Mouse (Mus musculus) kidney, embryonic 15.5 days (tissue): Measurements from ENCODE around the gene Il15ra. TPM values are rescaled to one million over a fixed set of nuclear protein-coding genes. Genes with fewer than 3 reads are reported as not detected.

Experiments used
- polyA plus RNA-seq: library from polyadenylated mRNA; unstranded; fragments of >200 nt; fragmentation: Nextera tagmentation; extraction: Ambion mirVana; gene quantifications from 2 replicates; pipeline ENCODE4 v1.2.1, GENCODE M21; 2015

Il15ra gene
- polyA plus RNA-seq, 1 experiment from 2014 or later: 2.2 TPM

Other genes with a start within 250 kb of the Il15ra start
- gene Pfkfb3, start 151.2 kb upstream of the Il15ra start, polyA plus RNA-seq: 13.2 and 13.9 TPM in 2 replicates
- 148 and 154 TPM in 2 replicates for gene Rbm17, start 101.1 kb upstream of the Il15ra start, polyA plus RNA-seq
- not detected in 2 replicates for gene Gm17490, start 79.0 kb upstream of the Il15ra start, polyA plus RNA-seq
- gene Il2ra, start 62.5 kb upstream of the Il15ra start, polyA plus RNA-seq: not detected in 2 replicates
- 127 and 130 TPM in 2 replicates for gene Fbh1, start 72.3 kb downstream of the Il15ra start, polyA plus RNA-seq
- gene Ankrd16, start 72.6 kb downstream of the Il15ra start, polyA plus RNA-seq: 49.8 and 52.1 TPM in 2 replicates